Mouse (Mus musculus): Measurements from ENCODE around the gene Aloxe3.

DNA sequence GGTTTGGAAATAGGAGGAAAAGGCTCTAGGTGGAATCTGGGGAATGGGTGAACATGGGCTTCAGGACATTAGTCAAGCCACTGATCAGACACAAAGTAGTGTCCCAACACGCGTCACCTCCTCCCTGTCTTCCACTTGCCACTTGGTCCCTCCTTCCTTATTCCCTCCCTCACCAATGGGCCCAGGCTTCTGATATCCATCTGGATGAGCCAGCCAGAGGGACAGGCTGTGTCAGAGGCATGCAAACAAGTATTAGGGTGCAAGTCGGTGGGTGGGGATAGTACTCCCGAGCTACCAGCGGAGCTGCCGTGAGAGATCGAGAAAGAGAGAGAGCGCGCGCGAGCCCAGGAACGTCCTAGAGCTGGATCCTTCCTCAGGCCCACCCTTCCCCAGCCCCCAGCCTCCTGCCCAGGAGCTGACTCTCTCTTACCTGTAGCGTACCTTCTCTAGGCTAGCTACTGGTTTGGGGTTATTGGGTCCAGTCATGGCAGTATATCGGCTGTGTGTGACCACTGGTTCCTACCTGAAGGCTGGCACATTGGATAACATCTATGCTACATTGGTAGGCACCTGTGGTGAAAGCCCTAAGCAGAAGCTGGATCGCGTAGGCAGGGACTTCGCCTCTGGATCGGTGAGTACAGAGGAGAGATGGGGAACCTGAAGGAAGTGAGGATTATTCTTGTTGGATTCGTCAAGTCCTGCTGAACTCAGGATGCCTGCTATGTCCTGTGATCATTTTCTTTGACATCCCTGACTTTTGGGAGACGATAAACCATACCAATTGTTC is 416 bp downstream of the Aloxe3 start:
- TF ChIP-seq POLR2A (IDR thresholded peaks at IDR 0.05; ENCODE audit: low read depth, low read length): no peak
- no peak for TF ChIP-seq CTCF (IDR thresholded peaks at IDR 0.05; ENCODE audit: extremely low read depth, insufficient read length, insufficient replicate concordance, low read depth, low read length)
